Mouse (Mus musculus): ENCODE measurements around the gene Ntm.

DNA sequence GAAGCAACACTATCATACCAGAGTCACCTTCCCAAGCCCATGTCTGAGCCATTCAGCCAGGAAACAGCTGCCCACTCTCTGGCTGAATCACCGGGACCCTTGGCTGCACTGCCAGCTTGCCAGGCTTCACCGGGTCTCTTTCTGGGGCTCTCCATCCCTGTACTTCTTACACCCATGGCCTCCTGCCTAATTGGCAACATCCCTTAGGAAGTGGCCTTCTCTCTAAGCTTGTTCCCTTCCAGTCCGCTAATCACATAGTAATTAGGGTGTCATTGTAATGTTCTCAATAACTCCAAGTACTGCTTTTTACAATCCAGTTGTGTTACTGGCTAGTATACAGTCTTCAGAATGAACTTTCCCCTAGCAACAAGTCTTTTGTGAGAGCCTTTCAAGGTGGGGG lies 13.9 kb downstream of the Ntm start:
- TF ChIP-seq CTCF (IDR thresholded peaks at IDR 0.05; ENCODE audit: control insufficient read depth, insufficient read depth, insufficient read length) (no peak), MYOD1 (IDR thresholded peaks at IDR 0.05; ENCODE audit: control insufficient read depth, insufficient read length, low read depth) (no peak), MAX (IDR thresholded peaks at IDR 0.05) (no peak), MYOG (IDR thresholded peaks at IDR 0.05; ENCODE audit: control insufficient read depth, extremely low read depth, insufficient read length) (no peak)

Measured in C2C12 (cell line).